ENCODE assay signal across 15 mouse cellular contexts in genomic region chr2:101834816-101835523, GRCm38 (mm10).
"Had no signal": no experiment of that assay in that cellular context is flagged by ENCODE, and none has a peak within 500 bp of the region (broad histone marks: within the 10 kb centered on the region; RNA-seq: fewer than 3 reads in every experiment).

No protein-coding gene starts in this region.

- H3K4me3 ChIP-seq: limb, embryonic 12.5 days; liver, embryonic 15.5 days; megakaryocyte, embryonic 14.5 days; midbrain, embryonic 12.5 days; myocyte; neural tube, embryonic 15.5 days had no signal

- H3K9me3 ChIP-seq: limb, embryonic 12.5 days; liver, embryonic 15.5 days; megakaryocyte, embryonic 14.5 days; midbrain, embryonic 12.5 days; neural tube, embryonic 15.5 days had no signal

- H3K27ac ChIP-seq: kidney, postnatal 0 days; limb, embryonic 12.5 days; liver, embryonic 15.5 days; midbrain, embryonic 12.5 days; neural tube, embryonic 15.5 days had no signal

- DNase-seq: kidney, adult 11 months; kidney, adult 9 months; kidney, postnatal 36 days; liver; lung, embryonic 14.5 days; right cerebral cortex, adult 18-20 months; right cerebral cortex, postnatal 25 days; thymus, postnatal 36 days had no signal

- H3K4me1 ChIP-seq: liver, embryonic 15.5 days; neural tube, embryonic 15.5 days had no signal

- H3K4me2 ChIP-seq: limb, embryonic 12.5 days; liver, embryonic 15.5 days; lung, embryonic 14.5 days; midbrain, embryonic 12.5 days; neural tube, embryonic 15.5 days had no signal

- H3K36me3 ChIP-seq: limb, embryonic 12.5 days; liver, embryonic 15.5 days; midbrain, embryonic 12.5 days; neural tube, embryonic 15.5 days had no signal

- H3K27me3 ChIP-seq: limb, embryonic 12.5 days; liver, embryonic 15.5 days; midbrain, embryonic 12.5 days; neural tube, embryonic 15.5 days had no signal

- H3K9ac ChIP-seq: limb, embryonic 12.5 days; liver, embryonic 15.5 days; lung, embryonic 14.5 days; midbrain, embryonic 12.5 days; neural tube, embryonic 15.5 days had no signal
